Mouse (Mus musculus): ENCODE results near the gene Nt5m. TPM values are rescaled to one million over a fixed set of nuclear protein-coding genes. Genes with fewer than 3 reads are reported as not detected.

Nt5m gene
- total and polyA plus RNA-seq, 3 experiments = 23.7 to 35.9 (median 25.4) TPM

DNA sequence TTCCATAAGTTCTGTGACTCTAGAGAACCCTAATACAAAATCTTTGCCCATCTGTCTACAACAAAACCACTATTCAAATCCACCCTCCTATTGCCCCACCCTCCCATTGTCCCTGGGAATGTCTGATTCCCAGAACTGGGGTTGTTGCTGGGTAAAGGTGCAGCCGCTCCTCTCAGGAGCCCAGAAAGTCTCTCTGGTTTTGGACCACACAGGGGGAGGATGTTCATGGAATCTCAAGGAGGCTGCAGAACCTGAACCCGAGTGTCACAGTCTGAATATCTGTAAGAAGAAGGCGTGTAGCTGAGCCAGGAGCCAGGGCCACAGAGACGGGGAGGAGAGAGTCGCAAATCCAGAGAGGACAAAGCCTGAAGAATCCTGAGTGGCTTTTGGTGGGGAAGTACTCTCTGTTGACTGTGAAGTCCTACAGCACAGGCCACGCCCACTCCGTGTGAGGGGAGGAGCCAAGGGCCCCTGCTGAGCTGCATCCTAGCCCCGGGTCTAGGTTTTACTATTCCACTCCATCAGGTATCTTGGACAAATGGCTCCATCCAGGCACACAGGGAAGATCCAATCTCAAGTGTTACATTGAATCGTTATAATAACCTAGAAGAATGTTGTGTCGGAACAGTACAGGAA lies 54.0 kb downstream of the Nt5m start:
- peaks cover 1% of the 10 kb centered on the region for H3K4me1 ChIP-seq (ENCODE audit: control insufficient read depth, insufficient read depth, low read length)
- no peaks in the 10 kb centered on the region for H3K27me3 ChIP-seq (ENCODE audit: control insufficient read depth, insufficient read depth, low read length)
- no peak for DNase-seq
- no peaks in the 10 kb centered on the region for H3K36me3 ChIP-seq (ENCODE audit: control insufficient read depth, insufficient read depth, low read length)
- TF ChIP-seq EP300 (IDR thresholded peaks at IDR 0.05; ENCODE audit: insufficient read depth, low read depth, low read length) (no peak), POLR2A (IDR thresholded peaks at IDR 0.05; ENCODE audit: insufficient read depth, low read depth, low read length) (no peak), CTCF (IDR thresholded peaks at IDR 0.05) (no peak)
- intact Hi-C loops (cut with DNase I) = no loop called here
- H3K4me3 ChIP-seq = no peak overlapping the region
- H3K79me2 ChIP-seq (replicated peaks; ENCODE audit: control insufficient read depth, insufficient read depth, low read length) = no peaks in the 10 kb centered on the region
- no peak overlapping the region for H3K9ac ChIP-seq (ENCODE audit: low read depth, low read length)
- WGBS = 69% methylated on average over 10 of the region's 10 CpGs
- no peak overlapping the region for H3K27ac ChIP-seq

DNA sequence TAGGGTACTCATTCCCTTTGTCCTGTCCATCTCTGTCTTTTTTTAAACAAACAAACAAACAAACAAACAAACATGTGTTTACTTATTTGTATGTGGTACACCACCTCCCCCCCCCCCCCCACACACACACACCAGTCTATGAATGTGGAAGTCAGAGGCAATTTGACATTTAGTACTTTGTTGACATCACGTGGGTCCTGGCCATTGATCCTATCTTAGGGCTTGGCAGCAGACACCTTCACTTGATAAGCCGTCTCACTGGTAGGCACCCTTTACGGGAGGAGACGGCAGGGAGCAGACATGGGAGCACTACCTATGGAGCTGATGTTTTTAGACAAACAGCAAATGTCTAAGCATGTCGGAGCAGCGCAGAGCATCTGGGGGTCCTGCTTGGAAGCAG lies 55.7 kb downstream of the Nt5m start:
- DNase-seq = no peak
- WGBS = 63% methylated on average over 6 of the region's 6 CpGs
- intact Hi-C loops (cut with DNase I) = no loop called here

DNA sequence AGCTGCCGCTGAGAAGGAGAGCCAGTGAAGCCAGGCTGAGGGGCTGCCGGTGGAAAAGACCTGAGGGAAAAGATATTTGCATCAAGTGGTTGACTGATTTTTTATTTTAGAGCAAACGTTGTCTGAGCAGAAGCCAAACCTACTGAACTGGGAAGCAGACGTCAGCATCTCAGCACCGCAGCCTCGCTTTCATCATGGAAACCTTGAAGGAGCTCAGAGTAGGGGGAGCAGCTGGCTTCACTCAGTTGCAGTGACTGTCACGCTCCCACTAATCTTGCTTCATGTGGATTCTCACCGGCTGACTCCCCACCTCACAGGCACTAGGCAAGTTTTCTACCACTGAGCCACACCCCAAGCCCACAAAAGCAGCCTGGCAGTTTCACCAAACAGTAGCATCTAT lies 56.1 kb downstream of the Nt5m start:
- TF ChIP-seq EP300 (IDR thresholded peaks at IDR 0.05; ENCODE audit: insufficient read depth, low read depth, low read length) = no peak
- Histone ChIP-seq H3K4me3 (no peak overlapping the region), H3K4me1 (ENCODE audit: control insufficient read depth, insufficient read depth, low read length) (peaks cover 14% of the 10 kb centered on the region), H3K27me3 (ENCODE audit: control insufficient read depth, insufficient read depth, low read length) (no peaks in the 10 kb centered on the region), H3K36me3 (ENCODE audit: control insufficient read depth, insufficient read depth, low read length) (no peaks in the 10 kb centered on the region), H3K27ac (no peak overlapping the region), H3K9ac (ENCODE audit: low read depth, low read length) (no peak overlapping the region), H3K79me2 (replicated peaks; ENCODE audit: control insufficient read depth, insufficient read depth, low read length) (no peaks in the 10 kb centered on the region)
- 79% methylated on average over 8 of the region's 8 CpGs for WGBS
- intact Hi-C loops (cut with DNase I) = no loop called here
- no peak for DNase-seq

More for the DNA sequence above, 55.7 kb downstream of the Nt5m start:
- Histone ChIP-seq H3K27me3 (ENCODE audit: control insufficient read depth, insufficient read depth, low read length) (no peaks in the 10 kb centered on the region), H3K36me3 (ENCODE audit: control insufficient read depth, insufficient read depth, low read length) (no peaks in the 10 kb centered on the region), H3K27ac (no peak overlapping the region), H3K79me2 (replicated peaks; ENCODE audit: control insufficient read depth, insufficient read depth, low read length) (no peaks in the 10 kb centered on the region), H3K4me1 (ENCODE audit: control insufficient read depth, insufficient read depth, low read length) (peaks cover 10% of the 10 kb centered on the region), H3K9ac (ENCODE audit: low read depth, low read length) (no peak overlapping the region), H3K4me3 (no peak overlapping the region)
- TF ChIP-seq POLR2A (IDR thresholded peaks at IDR 0.05; ENCODE audit: insufficient read depth, low read depth, low read length) (no peak), CTCF (IDR thresholded peaks at IDR 0.05) (no peak), EP300 (IDR thresholded peaks at IDR 0.05; ENCODE audit: insufficient read depth, low read depth, low read length) (no peak)

DNA sequence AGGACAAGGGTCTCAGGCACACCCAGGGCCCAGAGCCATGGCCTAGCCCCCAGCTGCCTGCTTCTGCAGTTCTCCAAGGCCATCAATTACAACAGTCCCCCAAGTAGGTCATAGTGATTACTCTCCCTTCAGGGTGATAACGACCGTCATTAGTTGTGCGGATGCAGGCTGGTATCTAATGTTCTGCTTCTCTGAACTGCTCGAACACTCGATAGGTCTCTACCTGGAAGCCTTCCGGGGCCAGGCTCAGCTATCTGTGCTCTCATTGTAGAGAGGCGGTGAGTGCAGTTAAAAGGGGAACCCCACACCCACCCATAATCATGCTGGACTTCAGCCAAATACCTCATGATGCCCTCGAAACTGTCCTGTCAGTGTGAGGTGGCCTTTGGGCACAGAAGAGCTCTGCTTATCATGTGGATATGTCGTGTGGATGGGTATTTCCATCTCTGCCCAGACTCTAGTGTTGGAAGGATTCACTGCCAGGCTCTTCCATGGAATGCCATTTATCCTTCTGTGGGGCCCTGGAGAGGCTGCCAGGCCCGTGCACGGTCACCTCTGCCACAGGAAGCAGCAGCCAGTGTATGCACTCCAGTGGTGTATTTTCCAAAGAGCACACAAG lies 58.8 kb downstream of the Nt5m start:
- no peak for TF ChIP-seq POLR2A (IDR thresholded peaks at IDR 0.05; ENCODE audit: insufficient read depth, low read depth, low read length)
- no peak for TF ChIP-seq EP300 (IDR thresholded peaks at IDR 0.05; ENCODE audit: insufficient read depth, low read depth, low read length)
- no peak for TF ChIP-seq CTCF (IDR thresholded peaks at IDR 0.05)
- WGBS = 56% methylated on average over 11 of the region's 11 CpGs
- intact Hi-C loops (cut with DNase I) = loop anchor here (2.0 kb wide), 1 partner anchor 67 kb away; the partner anchor contains the start of gene Rasd1
- peak in 1 of 2 experiments; percentile 44 for DNase-seq
- no peaks in the 10 kb centered on the region for H3K79me2 ChIP-seq (replicated peaks; ENCODE audit: control insufficient read depth, insufficient read depth, low read length)
- H3K4me3 ChIP-seq = no peak overlapping the region
- no peak overlapping the region for H3K9ac ChIP-seq (ENCODE audit: low read depth, low read length)
- no peaks in the 10 kb centered on the region for H3K36me3 ChIP-seq (ENCODE audit: control insufficient read depth, insufficient read depth, low read length)
- H3K4me1 ChIP-seq (ENCODE audit: control insufficient read depth, insufficient read depth, low read length) = peaks cover 31% of the 10 kb centered on the region
- H3K27ac ChIP-seq = peak overlapping the region; percentile 61
- H3K27me3 ChIP-seq (ENCODE audit: control insufficient read depth, insufficient read depth, low read length) = no peaks in the 10 kb centered on the region

DNA sequence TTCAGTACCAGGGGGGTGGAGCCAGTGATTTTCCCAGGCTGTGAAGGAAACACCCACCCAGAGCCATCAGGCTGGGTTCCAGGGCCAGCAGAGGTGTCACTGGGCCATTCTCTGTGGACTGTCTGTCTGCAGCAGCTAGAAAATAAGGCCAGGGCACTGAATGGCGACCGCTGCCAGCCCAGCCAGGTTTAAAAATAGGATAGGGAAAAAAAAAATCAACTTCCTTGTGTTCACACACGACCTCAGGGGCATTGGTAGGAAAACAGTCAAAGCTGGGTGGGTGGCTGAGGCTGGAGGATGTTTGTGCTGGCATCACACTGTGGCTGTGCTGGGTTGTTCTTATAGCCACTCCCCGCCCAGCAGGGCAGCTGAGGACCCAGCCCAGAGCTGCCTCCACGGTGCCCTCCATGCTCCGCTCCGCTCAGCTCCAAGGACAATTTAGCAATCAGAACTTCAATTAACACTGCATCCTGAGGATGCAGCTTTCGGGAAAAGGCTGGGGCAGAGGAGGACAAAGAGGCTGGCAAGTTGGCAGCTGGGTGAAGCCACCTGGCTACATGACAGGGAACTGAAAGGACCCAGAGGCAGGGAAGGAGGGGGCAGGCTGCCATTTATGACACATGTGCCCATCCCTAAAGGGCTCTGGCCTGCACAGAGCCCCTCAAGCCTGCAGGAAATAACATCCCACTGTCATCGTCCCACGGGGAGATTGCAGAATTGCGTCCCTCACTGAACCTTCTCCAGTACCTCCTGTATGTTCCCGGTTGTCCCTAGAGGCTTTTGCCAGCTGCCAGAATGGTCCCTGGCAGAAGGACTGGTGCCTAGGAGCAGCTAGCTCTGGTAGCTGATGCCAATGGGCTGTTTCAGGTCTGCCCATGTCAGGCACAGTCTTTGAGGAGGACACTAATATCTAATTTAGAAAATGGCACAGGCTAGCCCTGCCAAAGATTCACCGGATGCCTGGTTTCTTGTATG lies 60.8 kb downstream of the Nt5m start:
- Histone ChIP-seq H3K79me2 (replicated peaks; ENCODE audit: control insufficient read depth, insufficient read depth, low read length) (no peaks in the 10 kb centered on the region), H3K9ac (ENCODE audit: low read depth, low read length) (no peak overlapping the region), H3K27ac (peak overlapping the region; percentile 77), H3K36me3 (ENCODE audit: control insufficient read depth, insufficient read depth, low read length) (no peaks in the 10 kb centered on the region), H3K27me3 (ENCODE audit: control insufficient read depth, insufficient read depth, low read length) (no peaks in the 10 kb centered on the region), H3K4me3 (no peak overlapping the region), H3K4me1 (ENCODE audit: control insufficient read depth, insufficient read depth, low read length) (peaks cover 31% of the 10 kb centered on the region)
- peak; percentile 65 to 76 for DNase-seq
- intact Hi-C loops (cut with DNase I) = loop anchor here (2.0 to 5.0 kb wide), 2 partner anchors 47 to 65 kb away; partner anchors contain the start of genes Med9 and Rasd1
- WGBS = 18% methylated on average over 13 of the region's 13 CpGs
- TF ChIP-seq CTCF (IDR thresholded peaks at IDR 0.05) (peak; percentile 22; the same call in 1 of the 2 replicates), EP300 (IDR thresholded peaks at IDR 0.05; ENCODE audit: insufficient read depth, low read depth, low read length) (no peak; the same call in 1 of the 2 replicates)
